Mouse (Mus musculus) lung, adult 2 months (tissue): Measurements from ENCODE around the gene Ap1g2. TPM values are rescaled to one million over a fixed set of nuclear protein-coding genes. Genes with fewer than 3 reads are reported as not detected.

Source experiments
- DNase-seq: peaks from one replicate; pipeline ENCODE4 v3.0.0; 2022
- H3K4me1 ChIP-seq: fragments of 200-500 bp; 2 replicates; pipeline ENCODE4 v1.6.1; 2011; ENCODE audit warnings: low read length; ENCODE audit not compliant: control insufficient read depth, insufficient read depth
- H3K4me3 ChIP-seq: fragments of 200-500 bp; replicated peaks from 2 replicates; pipeline ENCODE3; 2011; ENCODE audit warnings: low read depth, mild to moderate bottlenecking, control low read depth, low read length; ENCODE audit errors: extremely low read depth
- CTCF ChIP-seq: fragments of 200-500 bp; IDR thresholded peaks from 2 replicates; pipeline ENCODE4 v1.5.1; 2011; ENCODE audit warnings: mild to moderate bottlenecking, low read length, control low read depth; ENCODE audit not compliant: insufficient read depth
- POLR2A ChIP-seq: fragments of 200-500 bp; IDR thresholded peaks from 2 replicates; pipeline ENCODE4 v1.6.1; 2011; ENCODE audit warnings: low read depth, mild to moderate bottlenecking, control low read depth, low read length, borderline replicate concordance; ENCODE audit errors: extremely low read depth
- WGBS: fragments of 180-500 bp; shearing (Covaris S2); methylation state at CpG from one replicate; pipeline ENCODE4 v1.1.7; 2018; 5-methylcytosine and 5-hydroxymethylcytosine counted together
- polyA plus RNA-seq: library from polyadenylated mRNA; depleted of rRNA; stranded (reverse); fragments of >200 nt; gene quantifications from 2 replicates; pipeline ENCODE4 v1.2.3, GENCODE M21; 2012

Gene Ap1g2
- polyA plus RNA-seq, 1 experiment: 30.8 TPM

DNA sequence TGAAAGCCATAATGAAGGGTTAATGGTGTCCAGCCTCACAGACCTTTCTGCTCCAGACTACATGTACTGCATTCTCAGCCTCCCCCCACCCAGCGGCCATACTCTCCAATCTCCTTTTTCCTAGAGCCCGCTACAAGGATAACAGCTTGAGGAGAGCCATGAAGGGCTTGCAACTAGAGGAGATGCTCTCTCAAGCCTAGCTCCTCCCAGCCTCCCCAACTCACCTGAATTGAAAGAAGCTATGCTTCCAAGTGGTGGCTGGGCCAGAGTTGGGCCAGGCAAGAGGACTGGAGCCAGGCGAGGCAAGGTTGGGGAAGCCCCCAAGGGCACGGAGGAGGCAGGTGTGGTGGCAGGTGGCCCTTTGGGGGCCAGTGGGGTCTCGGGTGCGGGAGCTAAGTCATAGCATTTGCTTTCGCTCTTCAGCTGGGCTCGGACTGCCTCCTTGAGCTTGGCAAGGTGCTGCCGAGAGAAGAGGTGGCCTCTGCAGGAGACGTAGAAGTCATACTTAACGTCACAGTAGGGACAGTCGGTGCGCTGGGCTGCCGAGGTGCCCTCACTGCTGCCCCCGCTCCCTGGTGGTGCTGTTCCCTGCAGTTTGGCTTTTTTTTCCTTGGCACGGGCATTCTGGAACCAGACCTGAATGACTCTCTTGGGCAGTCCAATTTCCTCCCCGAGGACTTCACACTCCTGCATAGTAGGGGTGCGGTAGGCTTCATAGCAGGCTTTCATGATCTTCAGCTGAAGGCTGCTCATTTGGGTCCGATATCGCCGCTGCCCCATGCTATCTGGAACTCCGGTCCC lies 42.6 kb downstream of the Ap1g2 start:
- Histone ChIP-seq H3K4me1 (no peaks in the 10 kb centered on the region), H3K4me3 (no peak overlapping the region)
- no peak for DNase-seq
- TF ChIP-seq POLR2A (no peak), CTCF (no peak)
- 85% methylated on average over 22 of the region's 22 CpGs for whole genome bisulfite sequencing

DNA sequence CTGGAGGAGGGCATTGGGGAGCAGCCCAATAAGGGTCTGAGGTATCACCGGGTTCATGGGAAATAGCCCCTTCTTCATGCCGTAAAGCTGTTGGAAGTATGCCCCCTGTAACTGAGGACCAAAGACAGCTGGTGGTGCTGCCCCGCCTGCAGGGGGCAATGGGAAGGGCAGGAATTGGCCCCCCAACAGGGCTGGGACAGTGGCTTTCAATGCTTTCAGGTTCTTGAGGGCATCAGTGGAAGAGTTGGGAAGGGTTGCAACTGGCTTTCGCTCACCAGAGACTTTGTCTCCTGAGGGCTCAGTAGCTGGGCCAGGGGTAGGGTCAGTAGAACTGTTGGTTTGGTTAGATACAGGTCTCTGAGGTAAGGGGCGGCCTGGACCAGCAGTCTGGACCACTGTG lies 43.3 kb downstream of the Ap1g2 start:
- 88% methylated on average over 5 of the region's 5 CpGs for WGBS
- TF ChIP-seq CTCF (no peak), POLR2A (no peak)
- Histone ChIP-seq H3K4me1 (no peaks in the 10 kb centered on the region), H3K4me3 (no peak overlapping the region)
- DNase-seq: no peak

DNA sequence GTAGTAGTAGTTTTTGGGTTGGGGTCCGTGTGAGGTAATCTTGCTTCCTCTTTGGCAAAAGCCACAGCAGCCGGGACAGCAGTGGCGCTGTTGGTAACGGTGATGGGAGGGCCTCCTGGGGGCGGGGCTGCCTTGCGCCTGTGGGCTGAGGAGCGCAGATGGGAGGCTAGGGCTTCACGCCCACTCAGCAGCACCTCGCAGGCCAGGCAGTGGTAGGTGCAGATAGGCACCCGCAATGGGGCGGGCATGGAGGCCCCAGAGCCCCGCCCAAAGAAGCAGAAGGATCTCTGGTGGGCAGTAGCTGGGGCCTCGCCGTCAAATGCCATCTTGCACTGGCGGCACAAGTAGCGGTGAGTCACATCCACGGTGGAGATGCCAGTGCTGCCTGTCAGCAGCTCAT lies 43.8 kb downstream of the Ap1g2 start:
- no peaks in the 10 kb centered on the region for H3K4me1 ChIP-seq
- no peak for DNase-seq
- TF ChIP-seq CTCF (no peak), POLR2A (no peak)
- H3K4me3 ChIP-seq: no peak overlapping the region
- 25% methylated on average over 17 of the region's 17 CpGs for WGBS

DNA sequence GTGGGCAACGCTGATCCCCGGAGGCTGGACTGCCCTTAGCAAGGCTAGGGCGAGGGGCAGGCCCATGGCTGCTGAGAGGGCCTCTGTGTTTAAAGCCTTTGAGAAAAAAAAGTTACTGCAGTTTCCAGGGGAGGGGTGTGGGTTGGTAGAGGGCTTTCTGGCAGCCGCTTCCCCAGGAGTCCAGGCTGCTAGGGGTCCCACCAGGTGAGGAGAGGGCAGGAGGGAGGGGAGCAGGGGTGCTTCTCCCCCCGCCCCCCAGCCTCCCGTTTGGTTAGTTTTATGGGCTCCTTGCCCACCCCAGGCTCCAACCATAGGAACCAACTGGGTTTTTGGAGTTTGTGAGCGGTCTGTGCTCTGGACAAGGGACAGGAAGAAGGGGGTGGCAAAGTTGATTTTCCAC lies 44.5 kb downstream of the Ap1g2 start:
- H3K4me3 ChIP-seq: no peak overlapping the region
- no peaks in the 10 kb centered on the region for H3K4me1 ChIP-seq
- TF ChIP-seq CTCF (no peak), POLR2A (no peak)
- WGBS: 58% methylated on average over 7 of the region's 7 CpGs
- DNase-seq: no peak

DNA sequence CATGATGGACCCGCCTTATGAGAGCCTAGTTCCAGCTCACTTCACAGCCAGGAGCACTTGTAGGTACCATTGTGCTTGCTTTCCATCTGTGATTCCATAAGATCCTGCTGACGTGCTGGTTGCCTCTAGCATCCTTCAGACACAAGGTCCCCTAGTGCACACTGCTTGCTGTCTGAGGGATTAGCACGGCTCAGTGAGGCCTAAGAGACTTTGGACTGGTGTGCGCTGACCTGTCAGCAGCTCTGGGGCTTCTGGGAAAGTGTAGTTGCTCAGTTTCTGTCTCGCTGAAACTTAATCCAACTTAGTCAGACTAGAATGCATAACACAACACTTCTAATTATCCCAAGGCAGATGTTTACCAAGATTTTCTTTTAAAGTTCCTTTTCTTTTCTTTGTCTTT lies 46.5 kb downstream of the Ap1g2 start:
- DNase-seq: no peak
- Histone ChIP-seq H3K4me1 (no peaks in the 10 kb centered on the region), H3K4me3 (no peak overlapping the region)
- TF ChIP-seq CTCF (no peak), POLR2A (no peak)
- WGBS: 84% methylated on average over 5 of the region's 5 CpGs

DNA sequence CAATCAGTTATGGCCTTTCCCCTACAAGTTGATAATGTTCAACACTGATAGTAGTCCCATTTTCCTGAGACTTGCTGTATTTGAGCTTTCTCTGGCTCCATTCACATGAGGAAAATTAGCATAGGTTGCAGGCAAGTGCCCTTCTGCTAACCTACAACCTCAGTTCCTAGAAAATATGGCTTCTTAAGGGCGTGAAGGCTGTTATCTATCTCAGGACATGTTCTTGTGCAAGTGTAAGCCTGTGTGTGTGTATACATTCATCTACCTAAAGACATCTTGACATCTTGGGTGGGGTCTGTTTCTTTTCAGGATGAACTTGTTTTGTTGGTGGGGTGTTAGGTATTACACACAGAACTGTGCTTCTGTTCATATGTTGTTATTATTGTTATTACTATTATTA lies 47.4 kb downstream of the Ap1g2 start:
- H3K4me3 ChIP-seq: no peak overlapping the region
- H3K4me1 ChIP-seq: no peaks in the 10 kb centered on the region
- TF ChIP-seq POLR2A: no peak
- no peak for TF ChIP-seq CTCF
- no peak for DNase-seq
- WGBS: 82% methylated on average over 1 of the region's 1 CpGs

- no peak overlapping the region for H3K4me3 ChIP-seq
- no peak for TF ChIP-seq CTCF
- TF ChIP-seq POLR2A: no peak
- WGBS: 49% methylated on average over 11 of the region's 11 CpGs
- no peaks in the 10 kb centered on the region for H3K4me1 ChIP-seq
- no peak for DNase-seq
Observed at GRCm38 (mm10) chr14:55055167-55055834, 51.1 kb downstream of the Ap1g2 start.

DNA sequence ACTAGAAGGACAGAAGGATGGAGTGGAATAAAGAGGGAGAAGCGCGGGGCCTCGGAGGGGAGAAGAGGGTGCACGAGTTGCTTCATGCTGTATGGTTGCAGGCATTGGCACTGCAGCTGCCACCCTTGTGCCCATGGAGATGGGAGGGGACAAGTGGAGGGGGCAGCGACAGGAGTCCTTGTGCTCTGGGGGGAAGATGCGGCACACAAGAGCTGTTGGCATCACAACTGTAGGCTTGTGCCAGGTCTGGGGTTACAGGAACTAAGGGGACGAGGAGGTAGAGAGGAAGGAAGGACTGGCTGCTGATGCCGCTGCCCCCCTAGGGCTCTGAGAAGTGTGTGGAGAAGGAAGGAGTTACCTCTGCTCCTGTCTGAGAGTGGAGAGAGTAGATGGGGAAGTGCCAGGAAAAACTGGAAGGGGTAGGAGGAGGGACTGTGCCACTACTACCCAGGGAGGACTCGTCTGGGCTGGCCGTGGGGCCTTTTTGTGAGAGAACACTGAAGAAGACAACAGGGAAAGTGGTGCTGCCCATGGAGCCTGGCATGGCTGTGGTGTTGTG lies 52.1 kb downstream of the Ap1g2 start:
- Histone ChIP-seq H3K4me1 (no peaks in the 10 kb centered on the region), H3K4me3 (no peak overlapping the region)
- TF ChIP-seq POLR2A (no peak), CTCF (no peak)
- 73% methylated on average over 10 of the region's 10 CpGs for WGBS
- no peak for DNase-seq

DNA sequence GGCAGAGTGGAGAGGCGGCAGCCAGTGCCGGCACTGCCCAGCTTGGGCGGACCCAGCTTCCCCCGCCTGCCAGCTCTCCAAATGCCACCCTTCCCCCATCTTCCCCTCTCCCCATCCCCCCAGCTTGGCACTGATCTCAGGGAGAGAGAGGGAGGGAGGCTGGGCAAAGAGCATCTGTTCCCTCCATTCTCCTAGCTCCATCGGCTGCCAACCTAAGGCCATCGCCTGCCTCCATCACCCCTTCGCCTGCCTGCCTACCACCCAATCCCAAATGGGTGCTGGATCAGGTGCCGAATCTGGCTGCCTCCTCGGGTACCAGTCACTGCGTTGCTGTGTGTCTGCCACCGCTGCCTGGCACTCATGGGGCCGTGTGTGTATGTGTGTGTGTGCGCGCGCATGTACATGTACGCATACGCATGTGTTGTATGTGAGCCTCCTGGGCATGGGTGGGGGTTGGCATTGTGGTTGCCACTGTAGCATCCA lies 52.6 kb downstream of the Ap1g2 start:
- H3K4me1 ChIP-seq: no peaks in the 10 kb centered on the region
- 83% methylated on average over 16 of the region's 17 CpGs for WGBS

More for the DNA sequence above, 52.6 kb downstream of the Ap1g2 start:
- no peak overlapping the region for H3K4me3 ChIP-seq
- no peak for DNase-seq
- no peak for TF ChIP-seq CTCF
- TF ChIP-seq POLR2A: no peak
